Mouse (Mus musculus) intestine, embryonic 16.5 days (tissue): Measurements from ENCODE around the gene Abl1. TPM values are rescaled to one million over a fixed set of nuclear protein-coding genes. Genes with fewer than 3 reads are reported as not detected.
"Not testable (repeated sequence)": the region's sequence is repeated elsewhere in the genome, so short reads cannot be mapped to it uniquely, and the experiment has no call there.

Source experiments
- ATAC-seq: fragments of 200-750 bp; cut with Nextera tagmentation; 2 replicates; pipeline ENCODE4 v1.8.0; 2017; ENCODE audit warnings: moderate TSS enrichment, moderate library complexity
- H3K27ac ChIP-seq: fragments of 300-500 bp; sonication (generic); 2 replicates; pipeline ENCODE4 v1.5.1; 2014; ENCODE audit warnings: mild to moderate bottlenecking, low read length
- H3K27me3 ChIP-seq: fragments of 300-500 bp; sonication (generic); replicated peaks from 2 replicates; pipeline ENCODE4 v1.6.1; 2014; ENCODE audit warnings: low read length, control low read depth, mixed read lengths; ENCODE audit not compliant: control insufficient read depth, insufficient read depth
- H3K36me3 ChIP-seq: fragments of 300-500 bp; sonication (generic); 2 replicates; pipeline ENCODE4 v1.6.1; 2014; ENCODE audit warnings: low read length, control low read depth; ENCODE audit not compliant: control insufficient read depth, insufficient read depth
- H3K4me1 ChIP-seq: fragments of 300-500 bp; sonication (generic); 2 replicates; pipeline ENCODE4 v1.6.1; 2014; ENCODE audit warnings: low read length, control low read depth, mixed read lengths; ENCODE audit not compliant: control insufficient read depth, insufficient read depth
- H3K4me2 ChIP-seq: fragments of 300-500 bp; sonication (generic); 2 replicates; pipeline ENCODE4 v1.6.1; 2014; ENCODE audit warnings: low read depth, low read length, control low read depth
- H3K4me3 ChIP-seq: fragments of 300-500 bp; sonication (generic); 2 replicates; pipeline ENCODE4 v1.5.1; 2014; ENCODE audit warnings: mild to moderate bottlenecking, low read length
- H3K9ac ChIP-seq: fragments of 300-500 bp; sonication (generic); 2 replicates; pipeline ENCODE4 v1.6.1; 2014; ENCODE audit warnings: low read depth, low read length
- H3K9me3 ChIP-seq: fragments of 300-500 bp; sonication (generic); 2 replicates; pipeline ENCODE4 v1.6.1; 2016; ENCODE audit warnings: low read length, control low read depth; ENCODE audit not compliant: control insufficient read depth
- whole genome bisulfite sequencing: fragments of 180-500 bp; shearing (Covaris S2); extraction: QIAGEN DNeasy Blood & Tissue Kit; methylation state at CpG from one replicate; pipeline ENCODE4 v1.1.7; 2014; 5-methylcytosine and 5-hydroxymethylcytosine counted together
- polyA plus RNA-seq: library from polyadenylated mRNA; unstranded; fragments of >200 nt; fragmentation: Nextera tagmentation; extraction: Ambion mirVana; gene quantifications from 2 replicates; pipeline ENCODE4 v1.2.1, GENCODE M21; 2015

The Abl1 gene
- polyA plus RNA-seq, 1 experiment from 2014 or later, result 25.1 TPM

DNA sequence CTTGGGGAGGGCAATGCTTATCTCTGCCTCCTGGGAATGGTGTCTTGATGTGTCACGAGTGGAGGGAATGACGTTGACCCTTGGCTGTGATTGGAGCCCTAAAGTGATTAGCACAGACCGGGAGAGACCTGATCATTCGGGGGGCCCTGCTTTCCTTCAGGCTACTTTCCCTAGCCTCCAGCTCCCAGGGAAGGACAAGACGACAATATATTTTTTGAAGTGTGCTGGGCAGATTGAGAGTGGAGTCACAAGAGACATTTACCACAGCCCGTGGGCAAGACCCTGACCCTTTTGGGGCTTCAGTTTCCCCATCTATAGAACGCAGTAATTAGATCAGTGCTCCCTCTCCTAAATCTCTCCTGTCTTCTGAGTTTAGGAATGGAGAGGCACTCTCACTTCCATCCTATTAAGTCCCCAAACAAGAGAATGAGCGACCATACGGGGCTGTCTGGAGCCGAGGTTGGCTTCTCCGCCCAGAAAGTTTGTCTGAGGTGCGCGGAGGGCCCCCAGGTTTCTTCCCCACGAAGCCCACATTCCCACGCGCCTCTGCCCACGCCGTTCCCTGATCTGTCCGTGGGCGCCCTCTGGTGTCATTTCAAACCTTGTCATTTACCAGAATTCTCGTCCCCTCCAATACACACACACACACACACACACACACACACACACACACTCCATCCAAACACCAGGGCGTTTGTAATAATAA lies 33.2 kb upstream of the Abl1 start:
- no peak overlapping the region for H3K27ac ChIP-seq
- peaks cover 11% of the 10 kb centered on the region for H3K4me1 ChIP-seq
- no peaks in the 10 kb centered on the region for H3K9me3 ChIP-seq
- H3K4me2 ChIP-seq, result peak overlapping the region; percentile 98
- H3K36me3 ChIP-seq, result no peaks in the 10 kb centered on the region
- 5% methylated on average over 22 of the region's 22 CpGs for WGBS
- peak overlapping the region; percentile 62 for H3K4me3 ChIP-seq
- ATAC-seq, result no peak
- peak overlapping the region; percentile 49; the same call in 1 of the 2 replicates for H3K9ac ChIP-seq
- H3K27me3 ChIP-seq, result peaks cover 56% of the 10 kb centered on the region

DNA sequence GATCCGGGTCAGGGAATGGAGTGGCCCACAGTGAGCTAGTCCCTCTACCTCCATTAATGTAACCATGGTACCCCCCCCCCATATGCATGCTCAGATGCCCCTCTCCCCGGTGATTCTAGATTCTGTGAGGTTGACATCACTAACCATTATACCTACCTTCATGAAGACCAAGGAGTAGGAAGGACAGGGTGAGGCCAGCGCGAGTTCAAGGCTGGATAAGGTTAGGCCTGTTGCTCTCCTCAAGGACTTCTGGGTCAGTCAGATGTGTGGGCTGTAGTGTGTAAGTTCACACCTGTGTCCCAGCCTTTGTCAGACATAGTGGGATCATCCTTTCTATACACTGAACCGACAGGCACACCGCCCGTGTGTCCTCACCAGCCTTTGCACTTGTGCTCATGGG lies 31.8 kb upstream of the Abl1 start:
- H3K27me3 ChIP-seq, result peaks cover 45% of the 10 kb centered on the region
- no peaks in the 10 kb centered on the region for H3K36me3 ChIP-seq
- no peak for ATAC-seq
- H3K9ac ChIP-seq, result no peak overlapping the region
- H3K4me1 ChIP-seq, result peaks cover 11% of the 10 kb centered on the region
- no peaks in the 10 kb centered on the region for H3K9me3 ChIP-seq
- no peak overlapping the region for H3K4me2 ChIP-seq
- no peak overlapping the region for H3K4me3 ChIP-seq
- WGBS, result 84% methylated on average over 7 of the region's 7 CpGs
- H3K27ac ChIP-seq, result no peak overlapping the region

DNA sequence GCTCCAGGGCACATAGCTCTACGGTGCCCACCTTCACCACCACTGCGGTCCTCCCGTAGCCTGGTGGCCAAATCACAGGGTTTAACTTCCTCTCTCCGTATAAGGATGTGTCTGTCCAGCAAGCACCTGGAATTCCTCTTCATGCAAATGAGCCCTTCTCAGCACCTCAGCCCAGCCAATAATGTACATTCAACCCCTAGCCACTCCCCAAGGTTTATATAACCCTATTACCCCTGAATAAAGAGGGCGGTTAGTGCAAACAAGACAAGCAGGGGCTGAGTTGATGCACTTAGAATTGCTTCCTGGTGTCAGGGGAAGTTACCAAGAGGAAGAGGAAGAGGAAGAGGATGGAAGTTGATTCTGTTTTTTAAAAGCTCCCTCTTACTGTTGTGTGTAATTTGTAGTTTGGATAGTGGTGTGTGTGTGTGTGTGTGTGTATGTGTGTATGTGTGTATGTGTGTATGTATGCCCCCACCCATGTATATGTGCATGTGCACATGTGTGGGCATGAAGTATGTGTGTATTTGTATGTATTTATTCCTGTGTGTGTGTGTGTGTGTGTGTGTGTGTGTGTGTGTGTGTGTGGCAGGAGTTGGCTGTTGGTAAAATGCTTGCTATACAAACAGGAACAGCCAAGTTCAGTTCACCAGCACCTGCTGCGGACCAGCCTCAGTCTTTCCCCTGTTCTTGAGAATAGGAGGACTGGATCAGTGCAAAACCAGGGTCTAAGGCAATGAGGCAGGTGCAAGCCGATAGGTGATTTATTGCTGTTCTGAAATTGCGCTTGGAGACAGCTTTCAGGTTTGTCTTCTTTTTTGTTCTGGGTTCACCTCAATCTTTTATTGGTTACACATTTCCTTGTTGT lies 25.0 kb upstream of the Abl1 start:
- Histone ChIP-seq H3K27ac (0 out of 2 replicates have a peak overlapping the region, but pooled peaks have one; percentile 26), H3K4me1 (no peaks in the 10 kb centered on the region), H3K36me3 (no peaks in the 10 kb centered on the region), H3K4me3 (no peak overlapping the region), H3K9ac (no peak overlapping the region), H3K27me3 (no peaks in the 10 kb centered on the region), H3K4me2 (peak overlapping the region; percentile 5; the same call in 1 of the 2 replicates), H3K9me3 (no peaks in the 10 kb centered on the region)
- ATAC-seq, result peak; percentile 92
- 48% methylated on average over 8 of the region's 8 CpGs for WGBS

DNA sequence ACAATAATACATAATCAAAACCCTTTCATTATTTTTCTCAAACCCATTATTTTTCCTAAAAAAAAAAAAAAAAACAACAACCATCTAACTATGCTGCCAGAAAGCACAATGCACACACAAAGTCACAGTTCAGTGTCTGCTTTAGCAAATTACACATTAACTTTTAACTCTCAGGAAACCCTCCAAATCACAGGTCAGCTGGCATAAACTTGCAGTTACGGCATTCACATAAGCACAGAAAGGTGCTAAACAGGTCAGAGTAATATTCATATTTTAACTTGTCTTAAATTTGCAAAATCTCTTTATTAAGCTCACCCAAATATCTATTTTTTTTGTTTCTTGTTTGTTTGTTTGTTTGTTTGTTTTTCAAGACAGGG lies 24.4 kb upstream of the Abl1 start:
- WGBS, result 68% methylated on average over 1 of the region's 1 CpGs
- H3K36me3 ChIP-seq, result no peaks in the 10 kb centered on the region
- no peaks in the 10 kb centered on the region for H3K4me1 ChIP-seq
- no peak overlapping the region for H3K9ac ChIP-seq
- no peak overlapping the region for H3K27ac ChIP-seq
- ATAC-seq, result no peak
- H3K4me2 ChIP-seq, result no peak overlapping the region
- H3K9me3 ChIP-seq, result no peaks in the 10 kb centered on the region
- H3K4me3 ChIP-seq, result no peak overlapping the region
- H3K27me3 ChIP-seq, result no peaks in the 10 kb centered on the region

DNA sequence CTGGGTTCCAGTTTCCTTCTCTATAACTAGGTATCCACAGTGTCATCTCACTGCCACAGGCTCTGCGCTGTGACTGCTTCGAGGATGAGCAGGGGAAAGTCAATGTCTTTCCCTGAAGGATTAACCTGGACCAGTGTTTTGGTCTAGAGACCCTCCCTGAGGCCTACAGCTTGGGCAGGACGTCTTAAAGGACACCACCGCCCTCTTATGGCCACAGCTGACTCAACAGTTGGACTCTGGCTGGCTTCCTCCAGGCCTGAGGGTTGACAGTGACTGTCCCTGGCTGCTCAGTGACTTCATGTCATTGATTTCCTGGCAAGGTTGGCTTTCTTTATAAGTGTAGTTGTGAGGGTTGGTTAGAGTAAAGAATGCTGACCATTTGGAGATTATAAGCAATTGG lies 20.8 kb upstream of the Abl1 start:
- ATAC-seq, result no peak
- 28% methylated on average over 4 of the region's 4 CpGs for WGBS
- H3K36me3 ChIP-seq, result no peaks in the 10 kb centered on the region
- no peak overlapping the region for H3K27ac ChIP-seq
- no peak overlapping the region for H3K4me3 ChIP-seq
- no peaks in the 10 kb centered on the region for H3K27me3 ChIP-seq
- H3K4me2 ChIP-seq, result no peak overlapping the region
- peaks cover 2% of the 10 kb centered on the region; the same call in 1 of the 2 replicates for H3K4me1 ChIP-seq
- H3K9ac ChIP-seq, result no peak overlapping the region
- no peaks in the 10 kb centered on the region for H3K9me3 ChIP-seq

DNA sequence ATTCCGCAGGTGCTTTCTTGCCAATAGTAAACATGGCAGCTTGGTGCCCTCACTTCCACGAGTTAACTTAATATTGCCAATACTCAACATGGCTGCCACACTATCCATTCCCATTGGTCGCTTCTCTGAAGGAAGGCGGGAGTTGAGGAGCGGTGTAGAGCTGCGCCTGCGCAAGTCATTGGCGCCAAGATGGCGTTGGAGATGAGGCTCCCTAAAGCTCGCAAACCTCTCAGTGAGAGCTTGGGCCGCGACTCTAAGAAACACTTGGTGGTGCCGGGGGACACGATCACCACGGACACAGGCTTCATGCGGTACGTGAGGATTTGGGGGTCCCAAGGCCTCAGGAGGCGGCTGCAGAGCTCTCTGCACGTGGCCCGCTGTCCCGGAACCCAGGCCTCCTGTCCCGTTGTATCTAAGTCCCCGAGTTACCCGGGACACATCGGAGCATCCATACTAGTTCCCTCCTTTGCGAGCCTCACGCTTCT lies 17.6 kb upstream of the Abl1 start, which contains the start of gene Exosc2:
TSS of gene Exosc2 (plus strand) at position 165 of the 485 bp plus-strand sequence.
- H3K27me3 ChIP-seq, result no peaks in the 10 kb centered on the region
- WGBS, result under 1% methylated on average over 27 of the region's 27 CpGs
- H3K9me3 ChIP-seq, result no peaks in the 10 kb centered on the region
- peak within 1 kb of the TSS; percentile 84 for H3K27ac ChIP-seq
- H3K4me3 ChIP-seq, result peak within 1 kb of the TSS; percentile 90
- no peaks in the 10 kb centered on the region; the same call in 1 of the 2 replicates for H3K36me3 ChIP-seq
- ATAC-seq, result peak; percentile 98
- peak within 1 kb of the TSS; percentile 63 for H3K4me2 ChIP-seq
- peak within 1 kb of the TSS; percentile 92 for H3K9ac ChIP-seq
- peaks cover 4% of the 10 kb centered on the region; the same call in 1 of the 2 replicates for H3K4me1 ChIP-seq

DNA sequence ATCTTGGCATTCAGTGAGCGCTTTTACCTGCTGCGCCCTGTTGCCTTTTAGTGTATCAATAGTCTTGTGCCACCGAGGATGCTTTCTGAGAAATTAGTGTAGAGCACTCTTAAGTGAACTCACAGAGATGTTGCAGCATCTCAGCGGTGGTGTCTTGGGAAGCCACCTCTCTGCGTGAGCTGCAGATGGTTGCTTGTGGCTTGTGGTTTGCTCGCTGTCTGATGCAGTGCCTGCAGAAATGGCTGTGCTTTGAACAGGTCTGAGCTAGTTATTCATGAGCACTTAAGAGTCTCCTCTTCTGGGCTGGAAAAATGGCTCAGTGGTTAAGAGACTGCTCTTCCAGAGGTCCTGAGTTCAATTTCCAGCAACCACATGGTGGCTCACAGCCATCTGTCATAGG lies 9.5 kb upstream of the Abl1 start:
- no peak for ATAC-seq
- Histone ChIP-seq H3K4me1 (no peaks in the 10 kb centered on the region), H3K9me3 (no peaks in the 10 kb centered on the region), H3K27ac (no peak overlapping the region), H3K4me2 (no peak overlapping the region), H3K27me3 (no peaks in the 10 kb centered on the region), H3K36me3 (peaks cover 17% of the 10 kb centered on the region), H3K4me3 (no peak overlapping the region), H3K9ac (no peak overlapping the region)
- 92% methylated on average over 6 of the region's 6 CpGs for WGBS

DNA sequence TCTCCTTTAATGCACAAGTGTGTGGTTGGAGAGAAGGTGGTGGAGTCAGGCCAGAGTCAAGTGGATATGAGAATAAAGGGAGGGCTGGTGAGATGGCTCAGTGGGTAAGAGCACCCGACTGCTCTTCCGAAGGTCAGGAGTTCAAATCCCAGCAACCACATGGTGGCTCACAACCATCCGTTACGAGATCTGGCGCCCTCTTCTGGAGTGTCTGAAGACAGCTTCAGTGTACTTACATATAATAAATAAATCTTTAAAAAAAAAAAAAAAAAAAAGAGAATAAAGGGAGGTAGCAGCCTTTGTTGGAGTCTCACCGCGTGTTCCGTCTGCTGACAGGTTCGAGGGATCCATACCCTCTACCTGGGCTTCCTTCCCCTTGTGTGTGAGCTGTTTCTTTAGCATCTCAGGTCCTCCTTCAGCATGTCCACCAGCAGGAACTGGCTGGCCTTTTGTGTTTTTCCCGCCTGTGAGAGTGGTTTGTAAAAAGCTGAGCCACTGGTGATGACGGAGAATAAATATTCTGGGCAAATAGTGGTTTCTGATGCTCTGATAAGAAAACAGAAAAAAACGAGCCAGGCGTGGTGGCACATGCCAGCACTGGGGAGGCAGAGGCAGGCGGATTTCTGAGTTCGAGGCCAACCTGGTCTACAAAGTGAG lies 7.0 kb upstream of the Abl1 start:
- not testable (repeated sequence) for ATAC-seq, H3K27ac ChIP-seq, H3K9ac ChIP-seq, H3K4me1 ChIP-seq, H3K9me3 ChIP-seq, H3K4me3 ChIP-seq, H3K4me2 ChIP-seq, H3K27me3 ChIP-seq
- WGBS, result 81% methylated on average over 15 of the region's 15 CpGs
- peaks cover 17% of the 10 kb centered on the region for H3K36me3 ChIP-seq

DNA sequence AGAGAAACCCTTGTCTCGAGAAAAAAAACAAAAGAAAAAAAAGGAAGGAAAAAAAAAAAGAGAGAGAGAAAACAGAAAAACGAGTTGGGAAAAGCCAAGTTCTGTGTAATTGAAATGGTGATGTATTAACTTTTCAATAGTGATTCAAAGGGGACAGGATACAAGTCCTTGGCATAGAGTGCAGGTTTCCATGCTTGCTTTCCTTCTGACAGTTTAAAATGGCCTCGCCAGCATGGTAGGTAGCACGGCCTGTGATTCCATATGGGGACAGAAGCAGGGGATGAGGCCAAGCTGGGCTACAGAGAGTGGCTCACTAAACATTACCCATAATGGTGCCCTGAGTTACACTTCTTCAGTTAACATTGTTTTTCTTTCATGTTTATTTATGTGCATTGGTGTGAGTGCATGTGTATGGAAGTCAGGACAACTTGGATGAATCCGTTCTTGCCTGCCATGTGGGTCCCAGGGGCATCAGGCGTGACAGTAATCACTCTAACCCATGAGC lies 6.4 kb upstream of the Abl1 start:
- ATAC-seq, result no peak
- Histone ChIP-seq H3K4me3 (no peak overlapping the region), H3K4me2 (no peak overlapping the region), H3K27ac (no peak overlapping the region), H3K9me3 (no peaks in the 10 kb centered on the region), H3K4me1 (no peaks in the 10 kb centered on the region), H3K9ac (no peak overlapping the region), H3K27me3 (no peaks in the 10 kb centered on the region), H3K36me3 (peaks cover 12% of the 10 kb centered on the region)
- WGBS, result 82% methylated on average over 6 of the region's 6 CpGs
